Comparison of ENCODE assay signal across 30 mouse cellular contexts in genomic region chr11:98363817-98364216, GRCm38 (mm10). TPM values are rescaled to one million over a fixed set of nuclear protein-coding genes. Genes with fewer than 3 reads are reported as not detected.
A peak's percentile ranks its signal among the peaks of the same experiment; 100 is the strongest.
DNase-seq lines count a peak whose midpoint lies in the region; ATAC-seq and TF ChIP-seq lines count a peak whose summit lies in the region.
"Had no signal": no experiment of that assay in that cellular context is flagged by ENCODE, and none has a peak within 500 bp of the region (broad histone marks: within the 10 kb centered on the region; RNA-seq: fewer than 3 reads in every experiment).

No protein-coding gene starts in this region.

- H3K4me1 ChIP-seq in intestine, embryonic 16.5 days (ENCODE audit: control insufficient read depth, insufficient read depth, low read length): peaks cover 31% of the 10 kb centered on the region
- H3K4me1 ChIP-seq in lung, embryonic 14.5 days (ENCODE audit: insufficient read depth): 0 out of 2 replicates have a peak, but pooled peaks cover 7% of the 10 kb centered on the region
- peaks cover 54% of the 10 kb centered on the region for H3K4me1 ChIP-seq in thymus, adult 2 months (replicated peaks; ENCODE audit: control insufficient read depth, insufficient read depth, low read length)

- no peak overlapping the region for H3K9ac ChIP-seq in intestine, embryonic 16.5 days (ENCODE audit: low read depth, low read length)
- no peak overlapping the region for H3K9ac ChIP-seq in lung, embryonic 14.5 days
- H3K9ac ChIP-seq: embryonic facial prominence, embryonic 12.5 days; heart, embryonic 13.5 days; hindbrain, embryonic 15.5 days; midbrain, embryonic 15.5 days had no signal

- no peaks in the 10 kb centered on the region for H3K27me3 ChIP-seq in intestine, embryonic 16.5 days (replicated peaks; ENCODE audit: control insufficient read depth, insufficient read depth, low read length)
- no peaks in the 10 kb centered on the region for H3K27me3 ChIP-seq in lung, embryonic 14.5 days (ENCODE audit: insufficient read depth, low read length)
- no peaks in the 10 kb centered on the region for H3K27me3 ChIP-seq in thymus, adult 2 months (ENCODE audit: control insufficient read depth, insufficient read depth, low read length)
- H3K27me3 ChIP-seq: embryonic facial prominence, embryonic 12.5 days; heart, embryonic 13.5 days; hindbrain, embryonic 15.5 days; midbrain, embryonic 15.5 days had no signal

- no peak for ATAC-seq in intestine, embryonic 16.5 days
- ATAC-seq in lung, embryonic 14.5 days (ENCODE audit: insufficient read depth): no peak
- ATAC-seq: forebrain, embryonic 14.5 days; midbrain, embryonic 15.5 days had no signal

- no peak overlapping the region for H3K4me3 ChIP-seq in intestine, embryonic 16.5 days (ENCODE audit: low read length)
- H3K4me3 ChIP-seq in lung, embryonic 14.5 days (ENCODE audit: low read depth, low read length): no peak overlapping the region
- no peak overlapping the region for H3K4me3 ChIP-seq in thymus, adult 2 months (ENCODE audit: control insufficient read depth, insufficient read depth, low read length)
- H3K4me3 ChIP-seq: embryonic facial prominence, embryonic 12.5 days; heart, adult 2 months; heart, embryonic 13.5 days; hindbrain, embryonic 10.5 days; hindbrain, embryonic 15.5 days; midbrain, embryonic 15.5 days had no signal

- H3K9me3 ChIP-seq in intestine, embryonic 16.5 days (ENCODE audit: control insufficient read depth, low read length): no peaks in the 10 kb centered on the region
- no peaks in the 10 kb centered on the region for H3K9me3 ChIP-seq in lung, embryonic 14.5 days (ENCODE audit: low read depth, low read length)
- H3K9me3 ChIP-seq: embryonic facial prominence, embryonic 12.5 days; heart, embryonic 13.5 days; hindbrain, embryonic 10.5 days; hindbrain, embryonic 15.5 days; midbrain, embryonic 15.5 days had no signal

- peak; percentile 64 to 78 for DNase-seq in lung, adult 18-20 months
- DNase-seq in lung, postnatal 4 days: no peak
- no peak for DNase-seq in lung, embryonic 14.5 days
- DNase-seq in lung, postnatal 25 days (ENCODE audit: low spot score): peak; percentile 70
- DNase-seq in thymus, adult 2 months: no peak
- DNase-seq: adrenal gland, postnatal 25 days; B cell, adult 2 months; cerebellum, adult 11-12 months; cerebellum, adult 9-11 months; embryo, embryonic 11 days; gastrocnemius, postnatal 36 days; heart, adult 2 months; heart, postnatal 10 days; kidney, postnatal 25 days; right cerebral cortex, adult 18-20 months; spleen, adult 18-20 months; thymus, postnatal 4 days had no signal

- 59% methylated on average over 5 of the region's 5 CpGs for WGBS in intestine, embryonic 16.5 days
- WGBS in lung, embryonic 14.5 days: 57% methylated on average over 5 of the region's 5 CpGs
- WGBS in thymus, adult 2 months: 79% methylated on average over 5 of the region's 5 CpGs

- no peak overlapping the region for H3K4me2 ChIP-seq in intestine, embryonic 16.5 days (ENCODE audit: low read depth, low read length)
- H3K4me2 ChIP-seq in lung, embryonic 14.5 days: 0 out of 2 replicates have a peak overlapping the region, but pooled peaks have one; percentile 22
- H3K4me2 ChIP-seq: embryonic facial prominence, embryonic 12.5 days; heart, embryonic 13.5 days; hindbrain, embryonic 15.5 days; liver, embryonic 11.5 days; midbrain, embryonic 15.5 days had no signal

- no peak for TF ChIP-seq CTCF in lung, embryonic 14.5 days (IDR thresholded peaks at IDR 0.05; ENCODE audit: low read depth)
- no peak for TF ChIP-seq CTCF in thymus, adult 2 months (IDR thresholded peaks at IDR 0.05; ENCODE audit: borderline replicate concordance, control insufficient read depth, extremely low read depth, insufficient read depth, low read length, poor library complexity)

- 0 out of 2 replicates have a peak overlapping the region, but pooled peaks have one; percentile 15 for H3K27ac ChIP-seq in intestine, embryonic 16.5 days (ENCODE audit: low read length)
- H3K27ac ChIP-seq in lung, embryonic 14.5 days (ENCODE audit: low read depth): no peak overlapping the region
- H3K27ac ChIP-seq in thymus, adult 2 months (ENCODE audit: control insufficient read depth, insufficient read depth, low read length): no peak overlapping the region
- H3K27ac ChIP-seq: embryonic facial prominence, embryonic 12.5 days; heart, adult 2 months; heart, embryonic 13.5 days; hindbrain, embryonic 10.5 days; hindbrain, embryonic 15.5 days; midbrain, embryonic 15.5 days had no signal

- no peak for TF ChIP-seq POLR2A in thymus, adult 2 months (IDR thresholded peaks at IDR 0.05; ENCODE audit: control insufficient read depth, extremely low read depth, insufficient read depth, low read length, poor library complexity)

- H3K36me3 ChIP-seq in intestine, embryonic 16.5 days (ENCODE audit: control insufficient read depth, insufficient read depth, low read length): no peaks in the 10 kb centered on the region
- no peaks in the 10 kb centered on the region; the same call in 1 of the 2 replicates for H3K36me3 ChIP-seq in lung, embryonic 14.5 days (ENCODE audit: insufficient read depth)
- H3K36me3 ChIP-seq in thymus, adult 2 months (ENCODE audit: control insufficient read depth, insufficient read depth, low read length): no peaks in the 10 kb centered on the region
- H3K36me3 ChIP-seq: hindbrain, embryonic 15.5 days; midbrain, embryonic 15.5 days had no signal

RNA-seq across cellular contexts. Expression of gene Stard3, which starts 5.6 kb away (rescaled TPM):
- polyA plus RNA-seq in intestine, embryonic 16.5 days (2015; fragmentation: Nextera tagmentation; extraction: Ambion mirVana): 44.8 and 44.9 TPM in 2 replicates
- 38.2 and 42.7 TPM in 2 replicates for polyA plus RNA-seq in lung, embryonic 14.5 days (2014; fragmentation: Nextera tagmentation; extraction: Ambion mirVana)
- 260 and 271 TPM in 2 replicates for polyA plus RNA-seq in thymus, adult 2 months (2012; rRNA removed)

RNA-seq across cellular contexts. Expression of gene Ppp1r1b, which starts 15.6 kb away (rescaled TPM):
- 91.7 and 92.3 TPM in 2 replicates for polyA plus RNA-seq in intestine, embryonic 16.5 days (2015; fragmentation: Nextera tagmentation; extraction: Ambion mirVana)
- polyA plus RNA-seq in lung, embryonic 14.5 days (2014; fragmentation: Nextera tagmentation; extraction: Ambion mirVana): 0.53 and 1.3 TPM in 2 replicates
- 5.9 and 11.5 TPM in 2 replicates for polyA plus RNA-seq in thymus, adult 2 months (2012; rRNA removed)

RNA-seq across cellular contexts. Expression of gene Tcap, which starts 19.8 kb away (rescaled TPM):
- 0.28 TPM in 1 of 2 replicates, not detected in the other for polyA plus RNA-seq in intestine, embryonic 16.5 days (2015; fragmentation: Nextera tagmentation; extraction: Ambion mirVana)
- polyA plus RNA-seq in lung, embryonic 14.5 days (2014; fragmentation: Nextera tagmentation; extraction: Ambion mirVana): 3.8 TPM in 1 of 2 replicates, not detected in the other
- 9.9 and 83.8 TPM in 2 replicates for polyA plus RNA-seq in thymus, adult 2 months (2012; rRNA removed)
- polyA plus RNA-seq: forebrain, embryonic 14.5 days; hindbrain, embryonic 15.5 days; intestine, embryonic 14.5 days; midbrain, embryonic 15.5 days; thymus, postnatal 0 days had no signal

RNA-seq across cellular contexts. Expression of gene Pnmt, which starts 22.4 kb away (rescaled TPM):
- 0.16 TPM in 1 of 2 replicates, not detected in the other for polyA plus RNA-seq in intestine, embryonic 16.5 days (2015; fragmentation: Nextera tagmentation; extraction: Ambion mirVana)
- not detected in 2 replicates for polyA plus RNA-seq in lung, embryonic 14.5 days (2014; fragmentation: Nextera tagmentation; extraction: Ambion mirVana)
- 0.77 and 1.3 TPM in 2 replicates for polyA plus RNA-seq in thymus, adult 2 months (2012; rRNA removed)
- polyA plus RNA-seq: intestine, embryonic 14.5 days had no signal

RNA-seq across cellular contexts. Expression of gene Neurod2, which starts 34.4 kb away (rescaled TPM):
- 0.05 TPM in 1 of 2 replicates, not detected in the other for polyA plus RNA-seq in intestine, embryonic 16.5 days (2015; fragmentation: Nextera tagmentation; extraction: Ambion mirVana)
- polyA plus RNA-seq in lung, embryonic 14.5 days (2014; fragmentation: Nextera tagmentation; extraction: Ambion mirVana): not detected in 2 replicates
- 0.12 and 0.22 TPM in 2 replicates for polyA plus RNA-seq in thymus, adult 2 months (2012; rRNA removed)
- polyA plus RNA-seq: heart, adult 2 months; heart, embryonic 13.5 days; kidney, embryonic 14.5 days; limb, embryonic 11.5 days; liver, embryonic 16.5 days; thymus, postnatal 0 days had no signal

Comparison
In these comparisons a context has a peak if more than half of its experiments do, and no peak if none do; other contexts are left out.
1. DNase-seq: peak in lung, adult 18-20 months (2 of 2) and lung, postnatal 25 days (single experiment); none in lung, postnatal 4 days (0 of 2), lung, embryonic 14.5 days (single experiment) and thymus, adult 2 months (single experiment).